Mouse (Mus musculus) layer of hippocampus, adult 9-11 months (tissue): ENCODE data around the gene Ermp1.
A peak's percentile ranks its signal among the peaks of the same experiment; 100 is the strongest.

Experiments
- DNase-seq: peaks from one replicate; pipeline ENCODE4 v3.0.0; 2022

Ermp1 gene

GRCm38 (mm10) chr19:29647651-29648549 lies at the start of gene Ermp1:
Gene Ermp1, minus strand, starts transcription at chr19:29648415.
- DNase-seq = peak; percentile 94

GRCm38 (mm10) chr19:29697245-29697874 lies 49.1 kb upstream of the Ermp1 start, which contains the start of gene Mlana:
Gene Mlana, plus strand, starts transcription at chr19:29697824.
- DNase-seq = no peak

- DNase-seq = no peak
Observed at GRCm38 (mm10) chr19:29696840-29697239, 48.6 kb upstream of the Ermp1 start.

GRCm38 (mm10) chr19:29696309-29696708 lies 48.1 kb upstream of the Ermp1 start:
- DNase-seq = no peak

- no peak for DNase-seq
Observed at GRCm38 (mm10) chr19:29695071-29695470, 46.9 kb upstream of the Ermp1 start.

- peak; percentile 74 for DNase-seq
Observed at GRCm38 (mm10) chr19:29683844-29684540, 35.8 kb upstream of the Ermp1 start.

GRCm38 (mm10) chr19:29680182-29681152 lies 32.3 kb upstream of the Ermp1 start:
- no peak for DNase-seq

- DNase-seq = peak; percentile 52
Observed at GRCm38 (mm10) chr19:29678181-29678778, 30.1 kb upstream of the Ermp1 start.

GRCm38 (mm10) chr19:29676479-29677193 lies 28.4 kb upstream of the Ermp1 start:
- DNase-seq = no peak

GRCm38 (mm10) chr19:29675562-29676078 lies 27.4 kb upstream of the Ermp1 start:
- no peak for DNase-seq

GRCm38 (mm10) chr19:29674946-29675345 lies 26.7 kb upstream of the Ermp1 start:
- DNase-seq = no peak

- DNase-seq = no peak
Observed at GRCm38 (mm10) chr19:29672660-29673059, 24.4 kb upstream of the Ermp1 start.

- no peak for DNase-seq
Observed at GRCm38 (mm10) chr19:29671160-29671559, 22.9 kb upstream of the Ermp1 start.

- DNase-seq = no peak
Observed at GRCm38 (mm10) chr19:29670247-29670646, 22.0 kb upstream of the Ermp1 start.

GRCm38 (mm10) chr19:29668135-29668534 lies 19.9 kb upstream of the Ermp1 start:
- no peak for DNase-seq

GRCm38 (mm10) chr19:29666965-29667594 lies 18.9 kb upstream of the Ermp1 start:
- no peak for DNase-seq

- no peak for DNase-seq
Observed at GRCm38 (mm10) chr19:29666164-29666563, 17.9 kb upstream of the Ermp1 start.

- DNase-seq = no peak
Observed at GRCm38 (mm10) chr19:29664934-29665333, 16.7 kb upstream of the Ermp1 start.

- no peak for DNase-seq
Observed at GRCm38 (mm10) chr19:29663780-29664179, 15.6 kb upstream of the Ermp1 start.

GRCm38 (mm10) chr19:29661974-29662580 lies 13.9 kb upstream of the Ermp1 start:
- peak; percentile 38 for DNase-seq
